Mouse (Mus musculus) Patski (cell line): ENCODE measurements around the gene Clec2l. TPM values are rescaled to one million over a fixed set of nuclear protein-coding genes. Genes with fewer than 3 reads are reported as not detected.

ENCODE experiments used
- ATAC-seq: fragments of 100-300 bp; one replicate; pipeline ENCODE4 v1.8.0; 2021
- CTCF ChIA-PET: fragments of 350-600 bp; sonication (Branson Sonifier 250); formaldehyde crosslinking; loops from one replicate; lab custom pipeline; 2022; ENCODE audit warnings: inconsistent platforms; lab: Charles Lee
- POLR2A ChIA-PET: fragments of 350-600 bp; sonication (Branson Sonifier 250); formaldehyde crosslinking; loops from one replicate; lab custom pipeline; 2022; ENCODE audit warnings: antibody characterized with exemption, inconsistent platforms; lab: Charles Lee
- DNase-seq: peaks from one replicate; pipeline ENCODE4 v3.0.0-alpha.2; 2011; ENCODE audit warnings: low read depth, low spot score
- H3K27me3 ChIP-seq: fragments of 371-371 bp; one replicate; pipeline ENCODE4 v1.5.1; 2021
- CTCF ChIP-seq: fragments of 100-300 bp; IDR thresholded peaks from one replicate; pipeline ENCODE4 v1.5.1; 2021
- in situ Hi-C: fragments of 300-500 bp; cut with MboI; formaldehyde crosslinking; loops from 3 replicates; pipeline ENCODE4 v1.11.1; 2018; ENCODE audit warnings: low pct_unique_long_range_greater_than_20kb, mixed read lengths
- polyA plus RNA-seq: library from polyadenylated mRNA; unstranded; gene quantifications from one replicate; pipeline ENCODE4 v1.2.3, GENCODE M21; 2021

The Clec2l gene
- polyA plus RNA-seq, 1 experiment from 2014 or later, result 7.6 TPM

DNA sequence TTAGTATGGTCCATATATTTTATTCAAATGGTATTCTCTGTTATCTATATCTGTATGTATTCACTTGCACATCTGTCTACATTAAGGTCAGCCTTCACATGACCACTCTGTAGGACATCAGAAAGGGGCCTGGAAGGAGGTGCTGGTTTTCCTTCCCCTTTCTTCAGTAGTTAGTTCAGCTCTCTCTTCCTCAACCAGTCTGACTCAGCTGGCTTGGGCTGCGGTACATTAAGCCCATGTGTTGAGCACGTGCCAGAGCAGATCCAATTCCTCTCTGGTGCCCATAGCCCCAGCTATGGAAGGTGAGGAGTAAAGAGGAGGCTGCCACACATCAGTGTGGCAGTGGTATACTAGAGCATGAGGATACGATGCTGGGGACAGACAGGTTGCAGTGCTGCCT lies 47.6 kb downstream of the Clec2l start:
- in situ Hi-C loops, result no loop called here
- H3K27me3 ChIP-seq, result no peaks in the 10 kb centered on the region
- DNase-seq (no peak), ATAC-seq (no peak)
- ChIA-PET POLR2A (no interaction called here), CTCF (no interaction called here)
- TF ChIP-seq CTCF, result no peak

DNA sequence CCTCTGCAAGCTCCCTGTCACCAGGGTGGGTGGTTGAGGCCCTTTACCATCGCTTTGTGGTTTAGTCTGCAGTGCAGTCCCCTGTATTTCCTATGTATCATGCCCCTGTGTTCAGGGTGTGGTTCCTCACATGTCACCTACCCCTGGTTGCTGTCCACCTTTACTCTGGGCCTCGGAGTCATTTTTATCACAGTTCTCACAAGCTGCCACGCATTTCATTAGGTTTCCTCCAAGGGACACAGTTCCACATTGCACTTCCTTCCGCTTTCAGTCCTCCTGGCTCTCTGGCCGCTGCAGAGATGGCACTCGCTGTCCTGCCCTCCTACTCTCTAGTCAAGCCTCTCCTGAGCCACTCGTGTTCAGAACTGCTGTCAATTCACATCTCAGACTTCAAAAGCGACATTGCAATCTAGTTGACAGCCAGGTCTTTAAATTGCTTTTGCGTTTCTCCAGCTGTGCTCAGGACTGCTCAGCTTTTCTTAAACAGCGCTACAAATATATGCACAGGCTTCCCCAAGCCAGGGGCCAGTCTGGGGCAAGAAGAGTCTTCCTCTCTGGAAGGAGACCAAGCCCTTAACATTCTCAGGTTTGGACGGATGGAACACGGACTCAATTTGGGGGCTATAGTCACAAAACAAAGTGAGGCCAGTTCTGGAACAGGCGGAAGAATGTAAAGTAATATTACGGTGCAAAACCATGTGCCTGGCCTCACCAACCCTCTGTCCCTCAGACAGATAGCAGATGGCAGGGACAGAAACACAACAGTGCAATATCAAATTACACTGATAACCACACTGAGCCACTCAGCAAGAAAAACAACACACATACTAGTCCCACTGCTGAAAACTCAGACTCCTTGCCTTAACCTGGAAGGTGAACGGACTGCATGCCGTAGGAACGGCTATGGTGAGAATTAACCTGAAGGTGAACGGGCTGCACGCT lies 51.4 kb downstream of the Clec2l start:
- ATAC-seq, result no peak

GRCm38 (mm10) chr6:38715881-38716280 lies 53.0 kb downstream of the Clec2l start:
- no peak for TF ChIP-seq CTCF
- H3K27me3 ChIP-seq, result no peaks in the 10 kb centered on the region
- in situ Hi-C loops, result no loop called here
- ChIA-PET POLR2A (no interaction called here), CTCF (interaction anchor here (1.4 to 2.3 kb wide), 4 partner anchors 9 to 195 kb away, joined by 4 to 6 read pairs (median 6); no protein-coding TSS in a partner anchor)
- no peak for ATAC-seq
- no peak for DNase-seq

More for the DNA sequence above, 51.4 kb downstream of the Clec2l start:
- TF ChIP-seq CTCF, result no peak
- POLR2A ChIA-PET, result interaction anchor here (0.7 kb wide), 1 partner anchor 799 kb away, joined by 3 read pairs; no protein-coding TSS in a partner anchor
- in situ Hi-C loops, result no loop called here
- no peaks in the 10 kb centered on the region for H3K27me3 ChIP-seq
- CTCF ChIA-PET, result interaction anchor here (1.4 to 1.9 kb wide), 2 partner anchors 22 kb away, joined by 4 to 6 read pairs; no protein-coding TSS in a partner anchor
- DNase-seq, result no peak

DNA sequence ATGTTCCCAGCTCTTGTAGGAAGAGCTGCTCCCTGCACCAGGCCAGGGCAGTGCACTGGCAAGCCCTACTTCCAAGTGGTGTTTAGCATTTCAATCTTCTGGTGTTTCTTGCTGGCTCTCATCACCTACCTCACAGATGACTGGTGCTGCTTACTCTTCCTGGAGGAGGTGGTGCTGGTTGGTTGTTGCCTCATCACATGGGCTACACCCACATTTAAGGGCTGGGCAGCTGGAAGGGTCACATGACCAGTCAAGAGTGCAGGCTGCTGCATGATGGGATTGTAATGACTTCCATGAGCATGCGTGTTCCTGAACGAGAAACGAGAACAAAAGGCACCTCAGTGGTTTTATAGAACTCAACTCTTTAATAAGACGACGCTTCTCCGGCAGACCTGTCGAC lies 55.8 kb downstream of the Clec2l start:
- in situ Hi-C loops, result no loop called here
- no peak for TF ChIP-seq CTCF
- ATAC-seq (no peak), DNase-seq (no peak)
- ChIA-PET CTCF (no interaction called here), POLR2A (no interaction called here)
- no peaks in the 10 kb centered on the region for H3K27me3 ChIP-seq

DNA sequence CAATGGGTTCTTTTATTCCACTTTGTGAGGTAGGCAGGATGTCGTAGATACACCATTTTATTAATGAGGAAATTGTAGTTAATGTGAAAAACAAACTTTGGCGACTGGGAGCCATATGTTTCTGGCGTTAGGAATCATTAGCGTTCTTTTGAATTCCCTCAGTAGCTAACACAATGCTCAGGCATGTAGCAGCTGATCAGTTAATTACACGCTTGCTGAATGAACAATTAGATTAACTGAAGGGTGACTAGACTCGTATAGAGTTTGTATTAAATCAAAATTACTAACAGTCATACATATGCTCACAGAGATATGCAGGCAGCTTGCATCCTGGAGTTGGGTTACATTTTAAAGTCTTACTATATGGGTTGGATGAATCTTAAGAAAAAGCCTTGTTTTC lies 56.4 kb downstream of the Clec2l start:
- in situ Hi-C loops, result no loop called here
- H3K27me3 ChIP-seq, result no peaks in the 10 kb centered on the region
- no peak for TF ChIP-seq CTCF
- no peak for DNase-seq
- CTCF ChIA-PET, result interaction anchor here (1.4 to 1.6 kb wide), 2 partner anchors 178 to 355 kb away, joined by 3 read pairs; no protein-coding TSS in a partner anchor
- POLR2A ChIA-PET, result no interaction called here
- ATAC-seq, result no peak

GRCm38 (mm10) chr6:38721361-38721760 lies 58.5 kb downstream of the Clec2l start:
- POLR2A ChIA-PET, result no interaction called here
- in situ Hi-C loops, result loop anchor here (10.0 kb wide), 1 partner anchor 183 kb away; no protein-coding TSS in a partner anchor
- DNase-seq, result no peak
- no peak for TF ChIP-seq CTCF
- CTCF ChIA-PET, result interaction anchor here (1.0 kb wide), 1 partner anchor 187 kb away, joined by 3 read pairs; no protein-coding TSS in a partner anchor
- no peak for ATAC-seq
- no peaks in the 10 kb centered on the region for H3K27me3 ChIP-seq

DNA sequence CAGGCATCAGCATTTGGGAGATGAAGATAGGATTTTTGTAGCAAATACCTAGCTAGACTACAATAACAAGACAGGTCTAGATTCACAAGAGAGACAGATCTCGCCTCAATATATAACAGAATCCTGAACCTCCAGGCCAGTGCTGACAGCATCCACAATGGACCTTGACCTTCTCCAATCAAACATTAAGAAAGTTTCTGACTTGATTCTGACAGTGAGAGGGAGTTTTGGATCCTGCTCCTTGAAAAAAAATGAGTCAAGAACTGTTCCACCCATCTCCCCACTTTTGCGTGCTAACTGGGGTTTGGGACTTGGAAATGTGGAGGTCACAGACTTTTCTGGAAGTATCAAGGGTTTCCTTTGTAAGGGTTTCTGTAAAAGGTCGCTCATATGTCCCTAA lies 62.6 kb downstream of the Clec2l start:
- no peak for DNase-seq
- ATAC-seq, result no peak
- ChIA-PET POLR2A (no interaction called here), CTCF (interaction anchor here (1.6 kb wide), 1 partner anchor 185 kb away, joined by 3 read pairs; no protein-coding TSS in a partner anchor)
- no peaks in the 10 kb centered on the region for H3K27me3 ChIP-seq
- no peak for TF ChIP-seq CTCF
- in situ Hi-C loops, result loop anchor here (5.0 to 10.0 kb wide), 2 partner anchors 179 to 342 kb away; no protein-coding TSS in a partner anchor

Other genes starting within 250 kb of the Clec2l start
- 10.6 TPM for gene Ubn2, start 229.1 kb upstream of the Clec2l start, polyA plus RNA-seq
- gene Fmc1, start 129.6 kb upstream of the Clec2l start, polyA plus RNA-seq, result 62.6 TPM
- 117 TPM for gene Luc7l2, start 111.7 kb upstream of the Clec2l start, polyA plus RNA-seq
- 24.7 TPM for gene Klrg2, start 25.8 kb upstream of the Clec2l start, polyA plus RNA-seq
- 0.37 TPM for gene Tbxas1, start 212.3 kb downstream of the Clec2l start, polyA plus RNA-seq
- 28.2 TPM for gene Hipk2, start 213.1 kb downstream of the Clec2l start, polyA plus RNA-seq